Mouse (Mus musculus) left cerebral cortex, adult 2 months (tissue): ENCODE data around the gene Synpo2. TPM values are rescaled to one million over a fixed set of nuclear protein-coding genes. Genes with fewer than 3 reads are reported as not detected.

ENCODE experiments used
- DNase-seq, 2 experiments: peaks; one replicate each; pipeline ENCODE4 v3.0.0; 2021 to 2022; ENCODE audit warnings: low spot score in 2 of 2, mixed read lengths in 1 of 2; ENCODE audit errors: extremely low spot score in 1 of 2
- H3K27ac ChIP-seq: fragments of 200-600 bp; 2 replicates; pipeline ENCODE4 v1.8.1; 2022
- H3K4me3 ChIP-seq: fragments of 200-600 bp; 2 replicates; pipeline ENCODE4 v1.8.1; 2022
- CTCF ChIP-seq: fragments of 200-600 bp; IDR thresholded peaks from 2 replicates; pipeline ENCODE4 v1.8.1; 2022; ENCODE audit warnings: antibody characterized with exemption, mild to moderate bottlenecking, moderate library complexity
- intact Hi-C: fragments of 180-260 bp; cut with DNase I; formaldehyde crosslinking; loops from one replicate; pipeline ENCODE4 v1.15.1; 2025
- total RNA-seq, 2 experiments: library from RNA; stranded (reverse); gene quantifications; 2 replicates each; pipeline ENCODE4 v1.2.3; 2021

Gene Synpo2
- total RNA-seq, 2 experiments from 2014 or later: 2.7 to 3.0 TPM

DNA sequence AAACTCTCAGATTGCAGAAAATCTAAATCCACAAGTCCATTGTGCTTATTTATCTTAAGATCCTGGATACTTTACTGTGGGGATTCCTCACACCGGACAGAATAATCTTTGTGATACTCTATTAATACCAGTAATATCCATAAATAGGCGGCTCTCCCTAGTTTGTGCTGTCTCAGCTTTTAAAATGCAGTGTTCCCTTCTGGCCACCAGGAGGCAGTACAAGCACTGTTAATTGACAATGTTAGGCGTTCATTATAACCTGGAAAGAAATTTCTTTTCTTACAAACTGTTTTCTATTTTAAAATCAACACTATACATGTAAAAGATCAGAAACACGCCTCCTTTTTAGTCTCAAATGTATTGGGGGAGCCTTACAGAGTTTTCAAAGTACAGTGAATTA, 75.2 kb downstream of the Synpo2 start:
- TF ChIP-seq CTCF: peak; percentile 80
- no peak overlapping the region for H3K27ac ChIP-seq
- H3K4me3 ChIP-seq: no peak overlapping the region
- peak in 1 of 2 experiments; percentile 23 for DNase-seq
- intact Hi-C loops: loop anchor here (2.0 kb wide), 1 partner anchor 162 kb away; no protein-coding TSS in a partner anchor

DNA sequence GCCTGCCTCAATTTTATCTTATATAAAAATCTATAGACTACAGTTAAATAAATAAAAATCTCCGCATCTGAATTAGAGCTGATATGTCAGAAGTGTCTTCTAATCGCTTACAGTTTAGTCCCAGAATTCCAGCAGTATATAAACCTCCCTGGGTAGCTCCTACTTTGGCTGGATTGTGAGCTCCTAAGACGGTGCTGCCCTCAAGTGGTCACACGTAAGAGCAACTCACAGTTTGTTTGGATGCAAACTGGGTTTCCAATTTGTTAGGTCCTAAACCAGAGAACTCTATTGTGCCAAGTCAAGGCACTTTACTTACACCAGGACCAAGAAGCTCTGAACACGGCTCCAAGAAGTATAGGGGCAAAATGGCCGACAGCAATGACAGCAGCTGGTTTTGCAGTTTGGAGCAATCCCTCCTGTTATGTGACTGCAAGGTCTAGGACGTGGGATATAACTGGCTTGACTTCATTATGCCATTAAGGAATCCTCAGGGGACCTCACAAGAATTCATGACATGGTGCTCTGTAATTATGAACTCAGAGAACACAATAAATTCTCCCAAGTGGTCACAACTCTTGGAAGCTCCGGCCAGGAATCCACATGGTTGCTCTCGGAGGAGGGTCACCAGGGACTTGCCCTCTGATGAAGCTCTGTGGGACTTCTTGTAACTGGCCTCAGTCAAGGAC, 76.7 kb downstream of the Synpo2 start:
- no peak overlapping the region for H3K27ac ChIP-seq
- H3K4me3 ChIP-seq: no peak overlapping the region
- DNase-seq: peak; percentile 40
- peak; percentile 79 for TF ChIP-seq CTCF
- intact Hi-C loops: loop anchor here (5.0 kb wide), 2 partner anchors 42 to 222 kb away; no protein-coding TSS in a partner anchor

DNA sequence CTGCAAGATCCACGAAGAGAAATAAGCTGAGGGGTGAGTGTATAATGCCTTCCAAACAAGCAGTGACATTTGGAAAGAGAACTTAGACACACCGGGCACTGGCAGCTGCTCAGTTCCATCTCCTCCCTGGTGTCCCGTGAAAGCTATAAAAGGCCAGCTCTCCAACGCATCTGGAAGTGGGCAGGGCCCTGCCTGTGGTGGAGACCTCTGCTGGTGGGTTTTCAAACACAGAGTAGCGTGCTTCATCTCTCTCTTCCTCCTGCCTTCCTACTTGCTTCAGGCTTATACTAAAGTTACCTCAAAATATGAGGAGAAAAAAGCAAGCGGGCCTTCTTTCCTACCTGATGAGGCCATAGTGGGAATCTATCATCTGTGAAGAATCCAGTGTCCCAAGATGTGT, 77.4 kb downstream of the Synpo2 start:
- Histone ChIP-seq H3K4me3 (no peak overlapping the region), H3K27ac (no peak overlapping the region)
- TF ChIP-seq CTCF: peak; percentile 51
- intact Hi-C loops: loop anchor here (5.0 kb wide), 2 partner anchors 41 to 221 kb away; no protein-coding TSS in a partner anchor
- no peak for DNase-seq

DNA sequence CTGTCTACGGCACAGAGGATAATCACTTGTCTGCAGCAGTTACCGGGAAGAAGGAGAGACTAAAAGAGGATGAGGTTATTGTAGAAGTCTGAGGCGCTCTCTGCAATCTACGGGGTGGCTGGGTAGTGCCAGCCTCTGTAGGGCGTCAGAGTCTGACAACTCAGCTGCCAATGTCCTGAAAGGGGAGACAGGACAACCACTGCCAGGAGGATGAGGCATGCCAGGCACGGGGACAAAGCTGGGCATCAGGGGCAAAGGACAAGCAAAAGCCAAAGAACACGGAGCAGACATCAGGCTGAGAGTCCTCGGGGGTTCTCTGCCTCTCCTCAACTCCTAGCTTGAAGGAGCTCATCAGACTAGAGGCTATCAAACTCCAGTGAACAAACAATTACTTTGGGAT, 82.6 kb downstream of the Synpo2 start:
- H3K27ac ChIP-seq: no peak overlapping the region
- H3K4me3 ChIP-seq: no peak overlapping the region
- TF ChIP-seq CTCF: no peak
- intact Hi-C loops: loop anchor here (5.0 kb wide), 1 partner anchor 171 kb away; the partner anchor contains the start of gene Usp53
- no peak for DNase-seq

DNA sequence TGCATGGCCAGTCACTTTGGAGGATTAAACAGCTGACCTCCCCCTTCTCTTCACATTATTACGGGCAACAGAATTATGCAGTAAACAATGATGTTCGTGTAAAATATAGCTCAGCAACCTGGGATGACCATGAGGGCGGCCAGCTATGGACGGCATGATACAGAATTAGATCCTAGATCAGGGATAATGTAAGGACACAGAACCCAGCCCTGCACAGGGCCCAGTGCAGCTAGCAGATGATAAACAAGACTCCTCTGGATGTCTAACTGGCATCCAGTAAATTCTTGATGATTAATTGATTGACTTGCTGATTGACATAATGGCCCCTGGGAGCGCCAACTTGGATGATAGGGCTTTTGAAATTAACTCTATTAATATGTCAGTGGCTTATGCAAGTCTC, 83.0 kb downstream of the Synpo2 start:
- no peak for DNase-seq
- intact Hi-C loops: loop anchor here (5.0 kb wide), 1 partner anchor 171 kb away; the partner anchor contains the start of gene Usp53
- Histone ChIP-seq H3K27ac (no peak overlapping the region), H3K4me3 (no peak overlapping the region)
- no peak for TF ChIP-seq CTCF

DNA sequence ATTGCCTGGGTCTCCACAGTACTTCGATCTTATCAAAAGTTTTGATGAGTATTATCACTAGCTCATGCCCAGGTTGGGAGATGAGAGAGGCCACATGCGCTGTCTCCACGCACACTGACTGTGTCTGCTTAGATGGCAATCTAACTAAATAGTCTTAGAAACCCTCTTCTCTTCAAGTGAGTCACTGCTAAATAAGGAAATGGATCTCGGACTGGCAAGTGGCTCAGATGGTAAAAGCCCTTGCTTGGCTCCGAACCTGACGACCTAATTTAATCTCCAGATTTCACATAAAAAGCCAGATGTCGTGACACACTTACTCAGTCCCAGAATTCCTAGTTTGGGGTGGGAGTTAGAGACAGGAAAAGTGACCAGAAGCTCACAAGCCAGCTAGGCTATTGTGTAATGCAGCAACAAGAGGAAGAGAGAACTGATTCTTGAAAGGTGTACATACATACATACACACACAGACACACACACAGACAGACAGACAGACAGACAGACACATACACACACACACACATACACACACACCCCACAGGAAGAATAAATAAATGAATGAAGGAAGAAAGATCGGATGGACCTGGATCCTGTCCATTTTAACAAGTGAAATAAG, 85.3 kb downstream of the Synpo2 start:
- no peak for TF ChIP-seq CTCF
- intact Hi-C loops: loop anchor here (5.0 kb wide), 1 partner anchor 168 kb away; the partner anchor contains the start of gene Usp53
- Histone ChIP-seq H3K27ac (peak overlapping the region; percentile 63; the same call in 1 of the 2 replicates), H3K4me3 (no peak overlapping the region)
- DNase-seq: peak in 1 of 2 experiments; percentile 15

DNA sequence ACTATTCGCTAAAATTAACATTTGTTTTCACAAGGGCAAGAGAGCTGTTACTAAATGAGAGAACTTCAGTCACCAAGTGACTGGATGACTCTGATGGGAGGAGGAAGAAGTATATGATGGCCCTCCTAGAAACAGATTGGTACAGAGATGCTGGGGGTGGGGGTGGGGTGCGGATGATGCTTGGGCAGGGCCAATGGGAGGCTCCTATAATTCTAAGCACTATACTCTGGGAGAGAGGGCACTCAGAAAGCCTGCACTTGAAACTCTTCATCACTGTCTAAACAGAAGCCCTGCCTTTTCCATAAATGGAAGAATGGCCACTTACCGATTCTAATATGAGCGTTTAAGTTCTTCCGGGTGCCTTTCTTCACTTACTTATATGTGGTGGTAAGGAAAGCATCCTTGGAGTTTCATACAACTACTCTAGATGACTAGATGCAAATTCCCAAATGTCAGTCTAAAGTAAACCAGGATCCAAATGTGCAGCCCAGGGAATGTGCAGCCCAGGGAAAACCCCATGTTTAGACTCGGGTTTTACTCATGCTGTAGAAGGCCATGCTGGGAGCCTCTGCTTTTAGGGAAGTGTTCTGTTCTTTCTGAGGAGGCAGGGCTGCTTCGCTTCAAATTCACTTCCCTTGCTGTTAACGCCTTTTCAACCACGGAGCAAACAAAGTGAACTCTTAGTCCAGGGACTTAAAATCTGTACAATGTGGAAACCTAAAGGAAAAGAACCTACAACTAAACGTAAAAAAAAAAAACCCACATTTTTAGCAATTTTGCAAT, 86.4 kb downstream of the Synpo2 start:
- no peak for DNase-seq
- H3K27ac ChIP-seq: peak overlapping the region; percentile 2
- no peak overlapping the region for H3K4me3 ChIP-seq
- intact Hi-C loops: loop anchor here (5.0 kb wide), 1 partner anchor 167 kb away; the partner anchor contains the start of gene Usp53
- TF ChIP-seq CTCF: no peak

DNA sequence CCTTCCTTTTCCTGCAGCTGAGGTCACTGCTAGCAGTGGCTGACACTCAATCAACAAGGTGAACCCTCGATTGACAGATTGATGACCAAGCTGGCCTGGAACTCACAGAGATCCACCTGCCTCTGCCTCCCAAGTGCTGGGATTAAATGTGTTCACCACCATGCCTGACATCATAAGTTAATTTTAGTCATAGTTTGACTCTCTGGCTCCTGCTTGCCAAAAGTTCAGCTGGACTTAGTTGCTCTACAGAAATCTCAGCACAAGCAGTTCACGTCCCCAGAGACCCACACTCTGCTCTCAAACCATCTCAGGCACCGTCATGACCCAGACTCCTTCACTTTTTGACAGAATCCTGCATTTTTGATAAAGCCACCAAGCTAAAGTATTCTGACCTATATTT, 87.3 kb downstream of the Synpo2 start:
- TF ChIP-seq CTCF: no peak
- Histone ChIP-seq H3K4me3 (no peak overlapping the region), H3K27ac (no peak overlapping the region)
- DNase-seq: no peak
- intact Hi-C loops: no loop called here

DNA sequence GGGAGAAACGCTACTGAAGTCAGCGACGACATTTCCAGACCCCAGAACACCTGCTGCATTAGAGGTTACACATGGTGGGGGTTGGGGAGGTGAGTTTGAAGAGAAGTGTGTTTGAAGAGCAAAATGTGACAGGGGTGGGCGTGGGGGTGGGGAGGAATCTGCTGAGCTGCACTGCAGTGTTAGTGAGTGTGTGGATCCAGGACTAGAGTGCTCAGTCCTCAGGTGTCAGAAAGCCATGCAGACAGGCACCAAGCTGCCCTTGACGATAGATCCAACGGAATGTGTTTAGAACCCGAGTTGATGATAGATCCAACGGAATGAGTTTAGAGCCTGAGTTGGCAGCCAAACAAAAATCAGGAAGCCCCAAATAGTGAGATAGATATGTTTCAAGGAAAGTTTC, 89.4 kb downstream of the Synpo2 start:
- H3K4me3 ChIP-seq: no peak overlapping the region

DNA sequence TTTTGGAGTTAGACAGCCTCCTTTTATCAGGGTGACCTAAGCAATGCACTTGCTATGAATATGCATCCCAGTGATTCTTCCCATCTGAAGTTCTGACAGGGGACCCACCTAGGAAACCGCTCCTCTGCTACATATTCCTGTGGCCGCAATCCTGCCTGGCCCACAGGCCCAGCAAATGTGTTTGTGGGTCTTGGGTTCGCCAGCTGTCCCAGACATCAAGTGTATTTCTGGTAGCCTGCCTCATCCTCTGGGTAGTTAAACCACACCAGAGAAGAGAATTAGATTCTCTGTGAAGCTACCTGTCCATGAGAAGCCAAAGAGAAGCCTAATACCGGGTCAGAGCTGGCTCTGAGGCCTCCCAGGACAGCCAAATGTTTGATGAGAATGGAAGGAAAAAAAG, 90.0 kb downstream of the Synpo2 start:
- intact Hi-C loops: no loop called here
- Histone ChIP-seq H3K27ac (no peak overlapping the region), H3K4me3 (no peak overlapping the region)
- TF ChIP-seq CTCF: no peak
- no peak for DNase-seq

More for the DNA sequence above, 89.4 kb downstream of the Synpo2 start:
- TF ChIP-seq CTCF: no peak
- intact Hi-C loops: no loop called here
- DNase-seq: no peak
- H3K27ac ChIP-seq: no peak overlapping the region

DNA sequence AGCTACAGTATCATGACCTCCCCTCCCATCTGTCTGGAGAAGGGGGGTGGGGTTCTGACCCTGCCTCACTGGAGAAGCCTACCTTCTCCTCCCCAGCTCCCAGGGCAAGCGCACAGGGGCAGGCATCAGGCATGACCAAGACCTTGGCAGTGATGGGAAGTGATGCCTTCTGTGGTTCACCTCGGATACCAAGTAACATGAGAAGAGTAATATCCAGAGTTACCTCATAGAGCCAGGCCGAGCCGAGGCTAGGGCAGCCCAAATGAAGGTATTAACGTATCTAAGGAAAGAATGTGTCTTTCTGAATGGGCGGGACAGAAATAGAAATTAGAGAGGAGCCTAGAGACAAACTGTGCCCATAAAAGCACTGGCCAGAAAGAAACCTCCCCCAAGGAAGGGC, 92.5 kb downstream of the Synpo2 start:
- intact Hi-C loops: no loop called here
- H3K27ac ChIP-seq: no peak overlapping the region
- DNase-seq: no peak
- TF ChIP-seq CTCF: no peak
- no peak overlapping the region for H3K4me3 ChIP-seq

DNA sequence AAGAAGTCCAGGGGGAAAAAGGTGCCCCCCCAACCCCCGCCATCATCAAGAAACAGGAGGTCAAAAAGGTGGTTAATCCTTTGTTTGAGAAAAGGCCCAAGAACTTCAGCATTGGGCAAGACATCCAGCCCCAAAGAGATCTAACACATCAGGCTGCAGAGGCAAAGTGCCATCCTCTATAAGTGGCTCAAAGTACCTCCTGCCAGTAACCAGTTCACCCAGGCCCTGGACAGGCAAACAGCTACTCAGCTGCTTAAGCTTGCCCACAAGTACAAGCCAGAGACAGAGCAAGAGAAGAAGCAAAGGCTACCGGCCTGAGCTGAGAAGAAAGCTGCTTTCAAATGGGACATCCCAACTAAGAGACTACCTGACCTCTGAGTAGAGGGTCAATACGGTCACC, 93.7 kb downstream of the Synpo2 start:
- intact Hi-C loops: no loop called here
- no peak for TF ChIP-seq CTCF
- no peak for DNase-seq
- no peak overlapping the region for H3K4me3 ChIP-seq
- H3K27ac ChIP-seq: no peak overlapping the region
